Mouse (Mus musculus): ENCODE measurements around the gene Micu1. TPM values are rescaled to one million over a fixed set of nuclear protein-coding genes. Genes with fewer than 3 reads are reported as not detected.
A peak's percentile ranks its signal among the peaks of the same experiment; 100 is the strongest.

Micu1 gene
- polyA plus RNA-seq, 1 experiment from 2014 or later = 84.2 TPM

DNA sequence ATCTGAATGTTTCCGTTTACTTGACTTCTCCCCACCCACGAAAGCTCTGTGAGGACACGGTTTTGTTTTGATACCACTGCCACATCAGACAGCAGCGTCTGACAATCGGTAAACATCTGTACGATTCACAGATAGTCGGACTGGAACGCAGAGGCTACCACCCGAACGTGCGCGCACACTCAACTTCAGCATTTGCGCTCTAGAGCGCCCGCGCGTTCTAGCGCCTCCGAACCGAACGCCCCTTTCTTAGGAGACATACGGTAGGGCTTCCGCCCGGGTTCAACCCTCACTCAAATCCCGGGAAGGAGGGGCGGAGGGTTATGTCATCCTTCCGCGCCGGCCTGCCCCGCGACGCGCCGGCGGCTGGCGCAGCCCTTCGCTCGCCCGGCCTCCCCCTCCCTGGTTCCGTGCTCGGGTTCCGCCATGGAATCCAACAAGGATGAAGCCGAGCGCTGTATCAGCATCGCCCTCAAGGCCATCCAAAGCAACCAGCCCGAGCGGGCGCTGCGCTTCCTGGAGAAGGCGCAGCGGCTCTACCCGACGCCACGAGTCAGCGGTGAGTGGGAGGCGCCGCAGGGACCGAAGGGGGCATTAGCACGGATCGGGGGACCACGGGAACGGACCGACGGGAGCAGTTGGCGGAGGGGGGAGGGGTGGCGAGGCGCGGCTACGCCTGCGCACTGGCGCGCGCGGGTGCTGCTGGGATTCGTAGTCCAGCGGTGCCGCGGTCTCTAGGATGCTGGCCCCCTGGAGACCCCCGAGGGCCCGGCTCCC is 177.2 kb downstream of the Micu1 start, which contains the start of gene Dnajb12:
Gene Dnajb12, plus strand, starts transcription at position 302 of the 774 bp plus-strand sequence.
- Histone ChIP-seq H3K36me3 (peaks cover 6% of the 10 kb centered on the region), H3K27me3 (no peaks in the 10 kb centered on the region), H3K4me1 (peaks cover 19% of the 10 kb centered on the region), H3K4me3 (peak within 1 kb of the TSS; percentile 91), H3K4me2 (peak within 1 kb of the TSS; percentile 78), H3K27ac (peak within 1 kb of the TSS; percentile 100), H3K9ac (peak within 1 kb of the TSS; percentile 97), H3K9me3 (no peaks in the 10 kb centered on the region)
- peak; percentile 93 for ATAC-seq (ENCODE audit: insufficient number of reproducible peaks, low FRiP score, low TSS enrichment, low read depth)
- WGBS = under 1% methylated on average over 79 of the region's 80 CpGs

DNA sequence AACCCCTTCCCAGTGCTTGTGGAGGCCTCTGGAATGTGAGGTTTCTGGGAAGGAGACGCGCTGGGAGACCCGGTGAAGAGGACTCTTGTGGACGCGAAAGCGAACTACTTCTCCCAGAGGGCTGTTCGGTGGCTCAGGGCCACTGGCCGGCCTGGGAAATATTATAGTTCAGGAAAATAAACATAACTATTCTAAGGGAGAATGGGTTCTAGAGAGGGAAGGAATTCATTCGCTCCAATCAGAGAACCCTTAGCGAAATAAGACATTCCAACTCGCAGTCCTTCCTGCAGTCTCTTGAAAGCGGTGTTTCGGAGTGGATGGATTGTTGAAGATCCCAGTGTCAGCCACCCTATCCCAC is 177.7 kb downstream of the Micu1 start:
- peak; percentile 37; the same call in 1 of the 2 replicates for ATAC-seq (ENCODE audit: insufficient number of reproducible peaks, low FRiP score, low TSS enrichment, low read depth)

GRCm38 (mm10) chr10:59880837-59881236 is 178.6 kb downstream of the Micu1 start:
- H3K9ac ChIP-seq = no peak overlapping the region
- WGBS = 83% methylated on average over 7 of the region's 7 CpGs

More for the DNA sequence above, 177.7 kb downstream of the Micu1 start:
- Histone ChIP-seq H3K4me1 (peaks cover 20% of the 10 kb centered on the region), H3K9ac (peak overlapping the region; percentile 97), H3K9me3 (no peaks in the 10 kb centered on the region), H3K4me3 (peak overlapping the region; percentile 91), H3K27me3 (no peaks in the 10 kb centered on the region), H3K36me3 (peaks cover 10% of the 10 kb centered on the region), H3K27ac (peak overlapping the region; percentile 100), H3K4me2 (peak overlapping the region; percentile 78)
- WGBS = under 1% methylated on average over 13 of the region's 13 CpGs

DNA sequence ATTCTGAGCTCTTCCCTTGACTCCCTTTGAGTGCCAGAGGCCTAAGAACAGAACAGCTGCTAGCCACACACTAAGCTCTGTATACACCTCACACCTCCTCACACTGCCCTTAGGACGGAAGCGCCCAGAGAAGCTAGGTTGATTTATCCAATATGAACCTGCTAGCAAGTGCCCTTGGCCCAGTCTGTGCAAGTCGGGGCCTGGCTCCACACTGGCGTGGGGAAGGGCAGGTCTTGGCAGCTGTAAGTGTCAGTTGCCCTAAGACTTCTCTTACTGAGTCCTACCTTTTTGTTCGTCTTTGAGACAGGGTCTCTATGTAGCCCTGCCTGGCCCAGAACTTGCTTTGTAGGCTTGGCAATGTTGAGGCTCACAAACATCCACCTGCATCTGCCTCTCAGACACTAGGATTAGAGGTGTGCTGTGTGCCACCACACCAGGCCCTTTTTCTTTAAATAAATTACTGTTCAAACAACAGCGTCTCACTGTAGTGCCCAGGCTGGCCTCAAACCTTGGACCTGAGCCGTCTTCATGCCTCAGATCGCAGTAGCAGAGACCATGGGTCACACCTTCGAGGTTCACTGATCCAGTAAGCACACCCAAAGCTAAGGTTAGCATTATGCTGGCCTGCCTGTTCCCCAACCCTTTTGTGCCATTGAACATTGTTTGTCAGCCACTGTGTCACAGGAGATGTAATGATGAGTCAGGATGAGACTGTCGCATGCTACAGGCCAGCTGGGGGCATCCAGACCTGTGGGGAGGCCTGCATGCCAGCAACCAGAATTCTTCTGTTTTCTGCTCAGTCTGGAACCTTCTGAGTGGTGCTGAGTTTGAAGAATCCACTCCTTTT is 182.3 kb downstream of the Micu1 start:
- Histone ChIP-seq H3K36me3 (peaks cover 16% of the 10 kb centered on the region), H3K4me1 (peaks cover 22% of the 10 kb centered on the region), H3K9me3 (no peaks in the 10 kb centered on the region), H3K27ac (no peak overlapping the region), H3K9ac (no peak overlapping the region), H3K4me3 (no peak overlapping the region), H3K4me2 (no peak overlapping the region), H3K27me3 (no peaks in the 10 kb centered on the region)
- 86% methylated on average over 10 of the region's 10 CpGs for WGBS
- ATAC-seq (ENCODE audit: insufficient number of reproducible peaks, low FRiP score, low TSS enrichment, low read depth) = no peak

More at GRCm38 (mm10) chr10:59880837-59881236, 178.6 kb downstream of the Micu1 start:
- Histone ChIP-seq H3K4me3 (peak overlapping the region; percentile 91), H3K27me3 (no peaks in the 10 kb centered on the region), H3K27ac (peak overlapping the region; percentile 100; the same call in 1 of the 2 replicates), H3K4me1 (peaks cover 27% of the 10 kb centered on the region), H3K36me3 (peaks cover 16% of the 10 kb centered on the region), H3K4me2 (peak overlapping the region; percentile 78; the same call in 1 of the 2 replicates), H3K9me3 (no peaks in the 10 kb centered on the region)
- no peak for ATAC-seq (ENCODE audit: insufficient number of reproducible peaks, low FRiP score, low TSS enrichment, low read depth)

DNA sequence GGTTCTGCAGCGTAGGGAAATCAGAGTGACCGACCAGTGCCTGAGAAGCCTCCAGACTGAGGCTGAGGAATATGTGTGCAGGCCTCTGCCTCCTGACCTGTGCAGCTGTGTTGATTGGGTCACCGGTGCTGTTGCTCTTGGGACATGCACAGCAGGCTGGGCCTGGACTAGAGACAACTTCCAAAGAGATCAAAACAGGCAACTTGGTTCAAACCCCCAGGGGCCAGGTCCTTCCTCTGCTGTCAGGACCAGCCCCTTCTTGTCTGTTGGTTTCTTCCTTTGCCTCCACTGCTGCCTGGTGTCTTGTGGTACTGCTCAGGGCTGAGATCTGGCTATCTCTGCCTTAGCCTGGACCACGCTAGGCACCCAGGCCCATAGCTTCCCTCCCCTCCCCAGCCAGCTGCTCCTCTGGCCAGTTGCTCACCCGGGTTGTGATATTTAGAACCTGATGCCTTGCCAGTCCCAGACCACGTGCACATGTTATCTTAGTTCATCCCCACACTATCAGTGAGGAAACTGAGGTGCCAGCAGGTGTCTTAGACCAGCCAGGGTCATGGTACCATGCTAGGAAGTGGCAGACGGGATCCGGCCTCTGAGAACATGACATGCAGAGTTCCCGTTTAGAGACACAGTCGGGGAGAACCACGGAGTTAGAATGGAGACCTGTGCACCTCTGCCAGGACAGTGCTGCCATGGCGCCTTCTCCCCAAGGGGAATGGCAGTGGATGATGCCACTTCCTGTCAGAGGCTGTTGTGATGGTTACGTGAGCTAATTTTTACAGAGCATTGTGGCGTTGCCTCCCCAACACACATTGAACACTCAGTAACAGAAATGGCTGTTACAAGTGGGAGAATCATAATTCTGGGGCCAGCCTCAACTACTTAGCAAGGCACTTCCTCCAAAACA is 183.2 kb downstream of the Micu1 start:
- Histone ChIP-seq H3K9ac (no peak overlapping the region), H3K27ac (no peak overlapping the region), H3K36me3 (peaks cover 24% of the 10 kb centered on the region), H3K27me3 (no peaks in the 10 kb centered on the region), H3K4me3 (no peak overlapping the region), H3K4me2 (no peak overlapping the region), H3K9me3 (no peaks in the 10 kb centered on the region), H3K4me1 (peaks cover 19% of the 10 kb centered on the region)
- ATAC-seq (ENCODE audit: insufficient number of reproducible peaks, low FRiP score, low TSS enrichment, low read depth) = no peak
- WGBS = 89% methylated on average over 14 of the region's 14 CpGs

- no peak for ATAC-seq (ENCODE audit: insufficient number of reproducible peaks, low FRiP score, low TSS enrichment, low read depth)
- Histone ChIP-seq H3K4me1 (peaks cover 13% of the 10 kb centered on the region), H3K36me3 (peaks cover 30% of the 10 kb centered on the region), H3K4me3 (no peak overlapping the region), H3K4me2 (no peak overlapping the region), H3K27me3 (no peaks in the 10 kb centered on the region), H3K9me3 (no peaks in the 10 kb centered on the region), H3K9ac (no peak overlapping the region), H3K27ac (no peak overlapping the region)
- 100% methylated on average over 1 of the region's 1 CpGs for WGBS
Observed at GRCm38 (mm10) chr10:59886081-59886466, 183.8 kb downstream of the Micu1 start.

- Histone ChIP-seq H3K4me2 (no peak overlapping the region), H3K9me3 (no peaks in the 10 kb centered on the region), H3K36me3 (peaks cover 43% of the 10 kb centered on the region), H3K9ac (no peak overlapping the region), H3K27ac (no peak overlapping the region), H3K27me3 (no peaks in the 10 kb centered on the region), H3K4me1 (peaks cover 8% of the 10 kb centered on the region; the same call in 1 of the 2 replicates), H3K4me3 (no peak overlapping the region)
- 85% methylated on average over 5 of the region's 5 CpGs for WGBS
- no peak for ATAC-seq (ENCODE audit: insufficient number of reproducible peaks, low FRiP score, low TSS enrichment, low read depth)
Observed at GRCm38 (mm10) chr10:59887432-59887831, 185.2 kb downstream of the Micu1 start.

DNA sequence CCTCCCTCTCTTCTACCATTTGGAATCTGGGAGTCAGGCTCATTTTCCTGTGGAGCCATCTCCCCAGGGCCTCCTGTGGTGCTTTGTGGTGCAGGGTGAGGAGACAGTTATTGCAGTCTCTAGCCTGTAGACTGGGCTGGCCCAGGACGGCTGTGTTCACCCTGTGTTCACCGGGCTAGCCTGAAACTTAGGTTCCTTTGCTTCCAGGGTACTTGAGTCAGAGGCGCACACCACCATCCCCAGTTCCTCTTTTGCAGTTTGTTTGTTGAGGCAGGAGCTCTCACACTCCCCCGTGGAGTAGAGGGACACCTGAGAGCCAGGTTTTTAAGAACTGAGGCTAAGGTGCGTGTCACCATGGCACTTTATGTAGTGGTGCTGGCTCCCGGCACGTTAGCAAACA is 187.1 kb downstream of the Micu1 start:
- peaks cover 52% of the 10 kb centered on the region for H3K36me3 ChIP-seq
- 84% methylated on average over 7 of the region's 7 CpGs for WGBS

GRCm38 (mm10) chr10:59889953-59890751 is 187.9 kb downstream of the Micu1 start:
- Histone ChIP-seq H3K4me1 (peaks cover 14% of the 10 kb centered on the region), H3K9ac (no peak overlapping the region), H3K36me3 (peaks cover 54% of the 10 kb centered on the region), H3K4me2 (no peak overlapping the region), H3K9me3 (no peaks in the 10 kb centered on the region), H3K27me3 (no peaks in the 10 kb centered on the region), H3K4me3 (no peak overlapping the region), H3K27ac (no peak overlapping the region)
- ATAC-seq (ENCODE audit: insufficient number of reproducible peaks, low FRiP score, low TSS enrichment, low read depth) = no peak
- 84% methylated on average over 15 of the region's 15 CpGs for whole genome bisulfite sequencing

More for the DNA sequence above, 187.1 kb downstream of the Micu1 start:
- no peak overlapping the region for H3K4me3 ChIP-seq
- no peak overlapping the region for H3K9ac ChIP-seq
- H3K4me2 ChIP-seq = no peak overlapping the region
- H3K4me1 ChIP-seq = peaks cover 8% of the 10 kb centered on the region; the same call in 1 of the 2 replicates
- H3K27me3 ChIP-seq = no peaks in the 10 kb centered on the region
- H3K27ac ChIP-seq = no peak overlapping the region
- no peak for ATAC-seq (ENCODE audit: insufficient number of reproducible peaks, low FRiP score, low TSS enrichment, low read depth)
- no peaks in the 10 kb centered on the region for H3K9me3 ChIP-seq

DNA sequence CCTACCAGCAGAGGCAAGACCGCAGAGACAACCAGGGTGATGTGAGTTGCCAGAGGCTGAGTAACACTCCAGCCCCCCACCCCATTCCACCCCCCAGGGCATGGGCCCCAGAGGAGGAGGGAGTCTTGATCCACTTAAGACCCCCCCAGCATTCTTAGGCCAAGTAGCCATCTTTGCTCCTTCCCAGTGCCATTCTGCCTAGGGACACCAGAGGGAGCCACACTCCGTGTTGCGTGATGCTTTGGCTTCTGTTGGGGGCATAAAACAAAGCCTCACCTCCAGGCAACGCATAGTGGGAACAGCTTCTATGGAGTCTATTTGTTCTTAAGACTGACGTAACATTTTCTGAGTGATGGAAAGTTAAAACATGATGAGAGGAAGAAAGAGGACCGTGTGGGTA is 190.7 kb downstream of the Micu1 start:
- ATAC-seq (ENCODE audit: insufficient number of reproducible peaks, low FRiP score, low TSS enrichment, low read depth) = no peak
- peaks cover 28% of the 10 kb centered on the region for H3K4me1 ChIP-seq
- no peak overlapping the region for H3K9ac ChIP-seq
- no peak overlapping the region for H3K4me2 ChIP-seq
- peaks cover 75% of the 10 kb centered on the region for H3K36me3 ChIP-seq
- H3K27ac ChIP-seq = no peak overlapping the region
- no peaks in the 10 kb centered on the region for H3K27me3 ChIP-seq
- WGBS = 32% methylated on average over 6 of the region's 6 CpGs
- H3K4me3 ChIP-seq = no peak overlapping the region
- H3K9me3 ChIP-seq = no peaks in the 10 kb centered on the region
